Mouse (Mus musculus): ENCODE measurements around the gene Xpo6.

The Xpo6 gene

DNA sequence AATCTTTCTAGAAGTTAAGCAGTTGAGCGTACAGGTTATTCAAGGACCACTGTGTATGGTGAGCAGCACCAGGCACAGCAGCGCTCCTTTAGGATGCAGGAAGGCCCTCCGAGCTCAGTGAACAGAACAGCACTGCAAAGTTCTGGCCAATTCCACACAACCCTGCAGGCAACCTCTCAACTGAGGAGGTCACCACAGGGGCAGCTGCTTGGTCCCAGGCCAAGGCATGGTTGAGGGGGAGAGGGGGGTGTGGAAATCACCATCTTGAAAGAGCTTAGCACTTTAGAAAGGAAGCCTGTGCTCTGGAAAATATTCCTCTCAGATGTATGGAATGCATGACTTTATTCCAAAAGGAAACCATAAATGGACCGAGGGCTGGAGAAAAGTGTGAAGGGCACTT, 78.8 kb downstream of the Xpo6 start:
- DNase-seq: no peak

DNA sequence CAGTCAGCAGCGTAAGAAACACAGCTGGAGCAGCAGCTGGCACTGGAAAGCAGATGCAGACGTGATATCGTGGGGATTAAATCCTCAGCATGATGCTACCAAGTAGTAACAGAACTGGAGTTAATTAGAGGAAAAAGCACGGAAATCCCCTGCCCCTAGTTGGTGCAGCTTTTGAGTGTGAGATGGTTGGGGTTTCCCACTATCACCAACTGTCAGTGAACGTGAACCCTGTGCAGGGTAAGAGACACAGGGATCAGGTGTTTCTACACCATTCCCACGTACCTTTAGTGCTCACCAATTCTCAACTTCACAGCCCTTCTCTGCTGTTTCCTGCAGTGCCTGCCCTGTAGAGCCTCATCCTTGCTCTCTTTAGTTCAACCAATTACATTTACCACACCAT, 80.5 kb downstream of the Xpo6 start:
- DNase-seq: no peak

DNA sequence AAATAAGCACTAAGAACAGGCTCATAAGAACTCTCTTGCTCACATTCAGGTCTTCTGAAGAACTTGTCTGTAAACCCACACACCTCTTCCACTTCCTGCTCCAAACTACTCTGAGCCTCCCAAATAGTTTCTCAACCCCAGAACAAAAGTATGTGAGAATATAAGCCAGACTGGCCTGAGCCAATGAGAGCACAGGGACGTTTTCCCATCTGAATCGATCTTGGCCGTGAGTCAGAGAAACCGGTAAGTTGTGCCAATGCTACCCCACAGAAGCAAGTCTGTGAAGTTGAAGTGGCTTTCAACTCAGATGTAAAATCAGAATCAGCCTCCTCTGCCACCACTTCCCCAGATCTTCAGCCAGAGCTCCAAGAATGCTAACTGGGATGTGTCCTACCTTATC, 87.0 kb downstream of the Xpo6 start:
- no peak for DNase-seq

DNA sequence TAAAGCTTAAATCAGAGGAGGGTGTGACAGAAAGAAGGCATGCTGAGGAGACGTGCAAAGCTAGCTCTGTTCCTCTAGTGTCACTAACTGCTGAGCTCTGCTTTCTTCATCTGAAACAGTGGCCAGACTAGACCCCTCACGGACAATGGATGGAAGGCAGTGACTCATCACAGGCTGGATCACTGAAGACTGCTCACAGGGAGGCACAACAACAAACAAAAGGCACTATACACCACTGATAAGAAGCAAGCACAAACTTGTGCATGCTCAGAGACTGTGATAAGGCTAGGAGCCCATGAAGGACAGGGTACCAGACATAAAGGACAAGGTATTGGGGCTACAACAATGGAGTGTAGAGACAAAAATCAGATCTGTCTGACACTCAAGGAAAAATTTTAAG, 89.1 kb downstream of the Xpo6 start:
- no peak for DNase-seq

DNA sequence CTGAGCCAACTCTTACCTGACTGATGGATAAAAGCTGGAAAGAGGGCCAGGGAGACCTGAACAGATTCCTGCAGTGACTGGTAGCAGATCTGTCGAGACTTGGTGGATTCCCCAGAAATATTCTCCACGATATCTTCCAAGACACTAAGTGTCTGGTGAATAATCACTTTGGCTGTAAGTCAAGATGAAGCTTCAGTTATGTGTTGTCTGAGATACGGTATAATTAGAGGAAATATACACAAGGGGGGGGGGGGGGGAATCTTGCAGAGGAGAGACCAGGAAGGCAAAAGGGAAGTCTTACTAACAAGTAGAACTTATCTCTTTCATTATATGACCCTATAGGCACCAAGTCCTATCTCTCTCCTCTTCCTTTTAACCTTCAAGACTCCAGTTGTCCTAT, 90.4 kb downstream of the Xpo6 start:
- no peak for DNase-seq

DNA sequence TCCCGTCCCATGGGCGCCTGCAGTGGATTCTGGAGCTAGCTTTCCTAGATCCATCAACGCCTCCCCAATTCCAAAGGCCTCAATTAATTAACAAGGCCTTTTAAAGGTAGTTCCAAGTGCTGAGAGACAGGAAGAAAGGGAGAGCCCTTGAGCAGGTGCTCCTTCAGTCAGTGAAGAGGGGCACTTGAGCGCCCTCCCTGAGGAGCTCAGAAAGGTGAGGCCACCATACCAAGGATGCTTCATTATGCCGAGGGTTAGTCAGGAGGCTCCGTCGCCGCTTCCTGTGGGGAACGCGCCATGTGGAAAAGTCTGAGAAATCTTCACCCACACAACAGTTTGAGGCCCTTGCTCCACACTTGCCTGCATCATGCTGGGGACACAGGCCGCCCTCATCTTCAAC, 99.9 kb downstream of the Xpo6 start:
- DNase-seq: no peak

DNA sequence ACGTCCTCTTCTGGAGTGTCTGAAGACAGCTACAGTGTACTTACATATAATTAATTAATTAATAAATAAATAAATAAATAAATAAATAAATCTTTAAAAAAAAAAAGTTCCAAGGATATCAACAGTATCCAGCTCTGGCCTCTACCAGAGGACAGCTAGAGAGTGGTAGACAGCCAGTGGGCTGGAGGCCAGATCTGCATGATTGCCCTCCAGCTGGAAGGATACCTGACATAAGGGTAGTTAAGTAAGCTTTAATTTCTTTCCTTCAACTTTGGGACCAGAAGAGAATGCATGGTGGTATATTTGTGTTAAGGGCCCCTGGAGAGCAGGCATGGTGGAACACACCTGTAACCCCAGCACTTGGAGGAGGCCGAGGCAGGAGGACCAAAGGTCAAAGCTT, 100.5 kb downstream of the Xpo6 start:
- DNase-seq: no peak

DNA sequence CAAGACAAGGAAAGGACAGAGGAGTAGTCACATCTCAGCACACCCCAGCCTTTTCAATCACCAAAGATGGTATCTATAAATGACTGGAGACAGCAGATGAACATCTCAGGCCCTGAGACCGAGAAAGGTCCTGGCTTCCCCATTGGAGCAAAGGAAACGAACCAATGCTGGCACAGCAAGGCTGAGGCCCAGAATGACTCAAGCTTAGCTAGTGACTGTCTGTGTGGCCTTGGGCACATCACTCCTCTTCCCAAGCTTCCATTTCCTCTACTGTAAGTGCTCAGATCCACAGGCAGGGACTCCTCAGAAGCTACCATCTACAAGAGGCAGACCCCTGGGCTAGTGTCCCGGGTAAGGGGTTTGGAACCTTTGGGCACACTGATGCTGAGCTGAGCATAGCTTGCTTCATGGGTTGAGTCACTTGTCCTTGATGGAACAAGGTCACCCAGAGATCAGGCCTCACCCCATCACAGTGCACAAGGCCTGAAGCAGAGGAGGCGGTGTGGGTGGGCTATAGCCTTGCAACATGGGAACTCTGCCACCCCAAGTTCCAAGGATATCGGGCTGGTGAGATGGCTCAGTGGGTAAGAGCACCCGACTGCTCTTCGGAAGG, 101.0 kb downstream of the Xpo6 start:
- no peak for DNase-seq

DNA sequence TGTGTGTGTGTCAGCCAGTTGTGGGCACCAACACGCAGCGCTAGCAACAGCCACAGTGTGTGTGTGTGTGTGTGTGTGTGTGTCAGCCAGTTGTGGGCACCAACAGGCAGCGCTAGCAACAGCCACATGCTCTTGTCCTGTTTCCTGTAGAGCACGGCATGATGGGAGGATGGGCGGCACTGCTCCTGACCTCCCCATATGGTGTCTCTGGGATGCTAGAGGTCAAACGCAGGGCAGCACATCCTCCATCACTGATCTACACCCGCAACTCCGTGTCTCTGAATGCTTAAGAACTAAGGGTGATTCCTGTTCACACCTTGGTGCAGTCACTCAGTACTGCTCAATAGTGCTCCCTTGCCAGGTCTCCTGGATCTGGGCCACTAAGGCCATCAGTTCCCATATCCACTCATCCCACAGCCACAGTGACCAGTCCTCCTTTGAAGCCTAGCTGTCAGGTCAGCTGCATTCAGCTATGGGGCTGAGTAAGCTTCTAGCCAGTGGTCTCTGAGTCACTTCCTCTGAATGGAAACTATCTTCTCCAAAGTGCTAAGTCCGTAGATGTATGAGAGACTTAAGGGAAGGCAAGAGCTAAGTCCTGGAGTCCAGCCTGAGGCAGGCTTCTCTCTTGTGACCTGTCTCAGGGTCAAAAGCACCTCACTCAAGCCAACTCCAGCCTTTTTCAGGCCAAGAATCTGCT, 102.9 kb downstream of the Xpo6 start:
- DNase-seq: no peak

DNA sequence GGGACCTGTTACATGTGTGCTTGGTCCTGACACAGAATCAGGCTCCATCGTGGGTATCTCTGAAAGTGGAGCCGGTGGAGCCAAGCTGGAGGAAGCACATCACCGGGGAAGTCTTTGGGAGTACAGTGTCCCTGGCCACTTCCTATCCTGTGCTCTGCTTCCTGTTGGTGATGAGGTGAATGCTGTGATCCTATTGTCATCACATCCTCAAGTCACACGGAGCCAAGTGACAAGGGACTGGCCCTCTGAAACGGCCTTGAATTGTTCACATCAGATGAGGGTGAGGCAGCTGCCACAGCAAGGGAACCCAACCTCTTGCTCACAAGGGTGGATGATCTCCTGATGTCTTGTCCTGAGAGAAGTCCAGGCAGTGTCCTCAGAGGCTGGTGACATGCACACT, 103.7 kb downstream of the Xpo6 start:
- no peak for DNase-seq

DNA sequence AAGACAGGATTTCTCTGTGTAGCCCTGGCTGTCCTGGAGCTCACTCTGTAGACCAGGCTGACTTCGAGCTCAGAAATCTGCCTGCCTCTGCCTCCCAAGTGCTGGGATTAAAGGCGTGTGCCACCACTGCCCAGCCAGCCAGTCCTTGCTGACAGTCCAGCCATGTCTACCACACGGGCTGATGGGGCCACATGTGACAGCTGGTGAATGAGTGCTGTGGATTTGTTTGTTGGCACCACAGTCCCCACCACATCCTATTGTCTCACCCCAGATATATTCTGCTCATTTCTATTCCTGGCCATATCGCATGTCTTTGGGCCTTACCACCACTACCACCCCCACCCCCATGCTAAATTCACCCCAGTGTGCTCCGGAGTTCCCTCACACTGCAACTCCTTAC, 105.6 kb downstream of the Xpo6 start:
- no peak for DNase-seq

DNA sequence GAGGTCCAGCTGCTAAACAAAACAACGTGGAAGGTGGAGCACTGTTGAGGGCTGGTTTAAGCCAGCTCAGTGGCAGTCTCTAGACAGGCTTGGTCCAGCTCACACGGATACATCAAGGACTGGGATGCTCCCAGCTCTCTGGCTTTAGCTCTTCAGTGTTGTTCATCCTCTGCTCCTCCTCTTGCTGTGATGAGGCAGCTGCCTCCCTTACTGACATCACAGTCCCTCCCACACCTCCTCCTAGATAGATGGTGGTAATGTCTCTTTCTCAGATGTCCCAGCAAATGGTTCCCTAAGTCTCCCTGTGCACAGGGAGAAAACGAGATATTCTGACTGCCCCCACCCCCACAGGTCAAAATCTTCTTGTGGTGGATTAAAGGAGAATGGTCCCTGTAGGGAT, 107.1 kb downstream of the Xpo6 start:
- DNase-seq: no peak

DNA sequence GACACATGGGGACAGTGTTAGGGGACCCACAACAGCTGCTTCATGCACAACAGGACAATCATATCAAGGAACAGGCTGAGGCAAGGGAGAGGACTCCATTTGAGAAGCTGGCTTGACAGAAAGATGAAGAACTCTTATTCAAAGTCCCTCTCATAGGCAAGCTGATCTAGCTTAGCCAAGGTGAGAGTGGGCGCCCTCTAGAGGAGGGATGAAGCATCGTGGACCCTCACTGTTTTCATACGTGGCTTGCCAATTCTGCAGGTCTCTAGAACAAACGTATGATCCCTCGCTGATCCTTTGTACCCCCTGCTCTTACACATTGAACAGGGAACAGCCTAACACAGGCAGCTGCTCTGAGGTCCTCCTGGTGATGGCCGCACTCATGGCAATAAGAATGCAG, 110.5 kb downstream of the Xpo6 start:
- DNase-seq: peak; percentile 13 to 19

DNA sequence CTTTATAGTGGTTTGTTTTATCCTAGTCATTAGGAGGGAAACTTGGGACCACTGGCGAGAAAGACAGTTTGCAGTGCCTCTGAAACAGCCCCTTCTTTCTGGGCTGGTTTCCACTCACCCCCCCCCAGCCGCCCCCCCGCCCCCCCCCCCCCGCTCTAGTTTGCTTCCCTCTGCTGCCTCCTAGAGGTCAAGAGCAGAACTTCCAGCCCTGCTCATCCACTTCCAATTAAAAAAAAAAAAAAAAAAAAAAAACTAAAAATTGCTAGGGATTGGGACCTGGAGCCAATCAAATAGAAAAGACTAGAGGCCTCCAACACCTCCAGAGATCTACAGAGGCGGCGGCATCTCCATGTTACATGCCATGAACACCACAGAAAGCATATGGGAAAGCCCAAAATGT, 112.1 kb downstream of the Xpo6 start:
- no peak for DNase-seq

DNA sequence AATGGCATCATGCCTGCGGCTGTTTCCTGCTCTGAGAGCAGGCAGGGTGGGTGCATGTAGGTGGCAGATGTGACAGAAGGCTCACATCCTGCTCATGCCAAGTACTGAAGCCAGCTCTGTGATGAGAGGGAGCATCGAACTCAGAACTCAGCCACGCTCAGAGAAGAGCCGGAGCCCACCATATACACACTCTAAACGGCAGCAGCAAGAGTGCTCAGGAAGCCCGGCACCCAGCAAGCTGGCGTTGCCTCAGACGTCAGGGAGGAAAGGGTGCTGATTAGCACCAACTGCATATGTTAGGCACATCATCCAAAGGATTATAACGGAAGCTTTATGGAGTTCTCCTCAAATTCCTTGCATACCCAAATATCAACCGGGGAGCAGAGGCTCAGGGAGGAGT, 112.7 kb downstream of the Xpo6 start:
- peak; percentile 13 to 14 for DNase-seq

DNA sequence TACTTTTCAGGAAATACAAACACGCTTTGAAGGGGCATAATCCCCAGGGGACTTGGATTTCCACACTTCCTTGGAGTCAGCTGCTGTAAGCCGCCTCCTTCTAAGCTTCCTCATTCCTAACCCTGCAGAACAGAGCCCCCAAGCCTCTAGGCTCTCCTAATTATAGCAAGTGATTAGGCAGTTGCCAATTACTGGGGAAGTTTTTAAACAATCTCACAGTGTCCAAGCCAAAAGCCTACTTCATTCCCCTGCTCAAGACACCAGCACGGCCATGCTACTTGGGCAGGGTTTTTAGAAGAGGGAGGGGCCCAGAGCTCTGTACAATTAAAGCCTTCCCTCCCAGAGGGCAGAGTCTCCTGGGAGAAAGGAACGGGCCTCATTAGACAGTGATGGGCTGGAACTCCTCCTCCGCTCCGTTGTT, 114.0 kb downstream of the Xpo6 start:
- DNase-seq: no peak

DNA sequence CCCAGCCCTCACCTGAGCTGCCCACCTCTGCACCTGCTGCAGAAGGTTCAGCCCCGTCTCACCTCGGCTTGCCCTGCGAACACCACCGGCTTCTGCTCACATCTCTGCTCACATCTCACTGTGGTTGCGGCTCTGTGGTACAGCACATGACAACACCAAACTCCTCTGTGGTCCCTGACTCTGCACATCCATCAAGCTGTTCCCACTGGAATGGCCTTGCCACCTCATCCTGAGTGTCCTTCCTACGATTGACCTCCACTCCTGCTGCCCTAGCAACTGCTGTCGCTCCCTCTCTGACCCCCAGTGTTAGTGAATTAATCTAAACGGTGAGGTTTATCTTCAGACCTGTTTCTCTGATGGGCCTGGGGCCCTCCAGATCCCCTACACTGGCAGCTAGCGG, 115.1 kb downstream of the Xpo6 start:
- DNase-seq: no peak

DNA sequence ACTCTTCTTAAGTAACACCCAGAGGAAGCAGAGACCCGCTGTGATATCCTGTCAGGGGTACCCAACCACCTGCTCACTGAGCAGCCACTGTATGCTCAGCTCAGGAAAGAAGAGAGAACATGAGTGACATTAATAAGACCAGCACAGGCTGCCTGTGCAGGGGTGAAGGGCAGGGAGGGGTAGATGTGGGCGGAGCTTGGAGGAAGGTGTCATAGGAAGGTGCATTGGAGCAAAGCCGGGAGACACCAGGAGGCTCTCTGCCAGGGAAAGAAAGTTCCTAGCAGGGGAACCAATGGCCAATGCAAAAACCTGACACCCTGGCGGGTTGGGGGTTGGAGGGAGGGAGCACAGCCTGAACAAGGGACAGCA, 116.3 kb downstream of the Xpo6 start:
- no peak for DNase-seq

DNA sequence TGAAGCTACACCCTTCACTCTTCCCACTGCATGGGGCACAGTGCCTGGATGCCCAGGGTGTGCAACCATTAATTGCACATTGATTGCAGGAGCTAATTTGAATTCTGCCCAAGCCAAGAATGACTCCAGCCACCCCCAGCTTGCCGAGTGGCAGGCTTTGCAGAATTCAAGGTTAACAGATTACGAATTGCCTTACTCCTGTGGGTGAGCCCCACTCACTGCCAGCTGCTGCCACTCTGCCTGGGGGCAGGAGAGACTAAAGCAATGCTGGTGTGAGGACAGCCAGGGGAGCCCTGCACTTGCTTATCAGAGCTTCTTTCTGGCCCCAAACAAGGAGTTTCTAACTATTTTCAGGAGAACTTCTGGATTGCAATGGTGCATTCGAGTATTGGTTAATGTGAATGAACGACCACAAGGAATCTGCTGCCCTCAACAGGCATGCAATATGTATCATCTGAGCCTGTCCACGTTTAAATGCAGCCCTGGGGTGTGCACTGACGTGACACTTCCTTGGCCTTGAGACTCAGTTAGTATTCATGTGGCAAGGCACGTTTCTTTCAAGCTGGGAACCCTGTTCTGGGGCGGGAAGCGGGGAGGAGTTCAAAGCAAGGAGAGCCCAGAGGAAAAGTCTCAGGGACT, 116.8 kb downstream of the Xpo6 start:
- DNase-seq: no peak

DNA sequence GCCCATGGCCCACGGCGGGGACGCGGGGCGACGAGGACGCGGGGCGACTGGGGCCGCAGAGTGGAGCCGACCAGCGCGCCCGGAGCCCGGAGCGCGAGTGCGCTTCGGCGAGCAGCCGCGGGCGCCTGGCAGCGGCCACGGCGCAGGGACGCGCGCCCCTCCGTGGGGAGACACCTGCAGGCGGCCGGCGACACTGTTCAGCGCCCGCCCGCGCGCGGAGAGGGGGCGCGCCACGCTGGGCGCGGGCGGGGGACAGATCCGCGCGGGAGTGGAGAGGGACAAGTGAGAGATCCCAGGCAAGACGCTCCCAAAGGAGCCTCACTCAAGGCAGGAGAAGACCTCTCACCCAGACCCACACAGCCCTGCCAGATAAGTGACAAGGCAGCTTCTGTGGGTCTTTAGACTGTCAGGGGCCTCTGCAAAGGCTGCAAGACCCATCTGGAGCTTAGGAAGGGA, 118.0 kb downstream of the Xpo6 start, which contains the start of gene Gsg1l:
Gene Gsg1l (minus strand): TSS at position 126 of the 456 bp plus-strand sequence.
- DNase-seq: no peak

DNA sequence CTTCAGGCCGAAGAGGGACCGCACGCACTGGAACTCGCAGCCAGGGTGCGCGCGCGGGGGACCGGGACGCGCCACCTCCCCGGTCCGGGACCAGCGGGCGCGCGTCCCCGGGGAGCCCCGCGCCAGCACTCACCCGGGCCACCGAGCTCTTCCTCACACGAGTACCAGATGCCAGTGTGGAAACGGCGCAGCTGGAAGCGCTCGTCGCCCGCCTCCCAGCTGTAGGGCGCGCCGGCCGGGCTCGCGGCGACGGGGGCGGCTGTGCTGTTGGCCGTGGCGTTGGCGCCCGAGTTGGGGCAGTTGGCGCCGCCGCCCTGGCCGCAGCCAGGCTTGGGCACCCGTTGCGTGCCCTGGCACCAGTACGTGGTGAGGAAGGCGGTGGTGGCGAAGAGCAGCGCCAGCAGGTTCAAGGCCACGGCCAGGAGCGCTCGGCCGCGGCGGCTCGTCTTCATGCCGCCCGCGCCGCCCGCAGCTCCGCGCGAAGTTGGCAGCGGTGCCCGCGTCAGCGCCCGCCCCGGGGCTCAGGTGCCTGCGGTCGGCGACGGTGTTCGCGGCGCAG, 118.5 kb downstream of the Xpo6 start:
- no peak for DNase-seq

DNA sequence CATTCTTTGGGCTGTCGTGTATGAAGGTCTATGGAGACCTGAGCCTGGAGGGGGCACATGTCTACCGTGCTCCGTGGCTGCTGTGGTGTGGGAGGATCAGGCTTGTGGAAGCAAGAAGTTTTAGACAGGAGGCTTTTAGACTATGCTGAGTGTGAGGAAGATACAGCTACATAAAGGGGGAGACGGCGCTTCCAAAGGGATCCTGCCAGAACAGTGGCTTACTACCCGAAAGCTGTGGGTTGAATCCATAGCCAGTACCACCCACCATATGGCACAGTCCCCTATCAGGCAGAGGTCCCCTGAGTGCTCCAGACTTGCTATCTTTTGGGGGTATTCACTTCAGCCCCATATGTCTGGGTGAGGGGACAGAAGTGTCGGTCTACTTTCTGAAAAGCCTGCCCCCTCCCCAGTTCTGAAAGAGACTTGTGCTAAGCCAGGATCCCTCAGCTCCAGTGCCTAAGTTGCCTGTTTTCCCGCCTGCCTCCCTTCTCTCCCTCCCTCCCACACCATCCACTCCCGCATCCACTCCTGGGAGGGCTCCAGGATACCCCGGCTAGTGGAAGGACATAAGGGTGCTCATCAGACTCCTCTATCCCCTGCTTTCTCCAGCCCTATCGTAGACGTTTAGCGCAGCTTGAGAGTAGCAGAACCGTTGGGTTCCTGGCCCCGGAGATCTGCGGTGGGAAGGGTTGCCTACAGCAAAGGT, 119.2 kb downstream of the Xpo6 start:
- no peak for DNase-seq

DNA sequence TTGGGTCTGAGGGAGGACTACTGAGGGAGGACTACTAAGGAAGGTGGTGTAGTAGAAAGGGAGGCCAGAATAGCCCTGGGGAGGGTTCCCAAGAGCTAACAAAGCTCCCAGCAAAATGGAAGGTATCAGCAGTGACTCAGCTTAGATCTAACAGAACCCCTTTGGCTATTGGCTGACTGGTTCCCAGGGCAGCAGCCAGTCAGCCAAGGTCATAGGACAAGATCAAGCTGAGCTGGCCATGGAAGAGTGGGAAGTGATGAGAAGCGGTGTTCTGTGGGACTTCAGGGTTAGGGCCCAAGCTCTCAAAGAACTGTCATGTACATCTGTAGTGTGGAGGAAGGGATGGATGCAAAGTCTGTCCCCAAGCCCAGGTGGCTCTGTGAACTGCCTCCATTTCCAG, 123.4 kb downstream of the Xpo6 start:
- DNase-seq: no peak
